Comparison of ENCODE assay signal across 8 mouse cellular contexts in the genomic region with DNA sequence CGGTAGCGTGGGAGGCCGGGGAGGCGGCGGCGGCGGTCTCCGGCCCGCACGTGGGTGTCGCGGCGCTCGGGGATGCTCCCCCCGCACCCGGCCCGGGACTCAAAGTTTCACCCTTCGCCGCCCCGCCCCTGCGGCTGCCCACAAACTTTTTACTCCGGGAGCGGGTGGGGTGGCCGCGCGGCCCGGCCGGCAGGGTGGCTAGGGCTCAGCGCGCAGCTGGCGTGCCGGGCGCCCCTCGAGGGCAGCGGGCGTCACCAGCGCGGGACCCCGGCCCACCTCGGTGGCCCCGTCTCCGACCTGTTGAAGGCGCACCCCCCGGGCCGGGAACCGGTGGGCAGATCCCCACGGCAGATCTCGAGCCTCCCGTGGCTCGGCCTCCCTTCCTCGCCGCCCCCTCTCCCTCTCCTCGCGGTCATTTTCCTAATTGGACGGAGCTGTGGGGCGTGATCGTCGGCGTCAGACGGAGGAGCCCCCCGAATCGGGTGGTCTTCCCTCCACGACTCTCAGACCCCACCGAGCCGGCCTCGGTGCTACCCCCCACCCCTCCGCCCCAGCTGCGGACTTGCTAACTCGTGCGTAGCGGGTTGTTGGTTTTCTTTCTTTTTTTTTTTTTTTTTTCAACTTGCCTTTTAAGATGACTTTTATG. TPM values are rescaled to one million over a fixed set of nuclear protein-coding genes. Genes with fewer than 3 reads are reported as not detected.
DNase-seq lines count a peak whose midpoint lies in the region; ATAC-seq and TF ChIP-seq lines count a peak whose summit lies in the region.

No protein-coding gene starts in this region.

- peak; percentile 79 to 82 for DNase-seq in B cell, adult 2 months
- DNase-seq in heart, postnatal 14 days, result peak; percentile 80 to 84
- peak; percentile 80 to 88 for DNase-seq in kidney, postnatal 4 days
- DNase-seq in thymus, postnatal 0 days (ENCODE audit: low spot score), result peak; percentile 67

- H3K27me3 ChIP-seq in forebrain, embryonic 12.5 days, result no peaks in the 10 kb centered on the region
- no peaks in the 10 kb centered on the region for H3K27me3 ChIP-seq in lung, embryonic 15.5 days

- TF ChIP-seq CTCF in bone marrow, adult 2 months (IDR thresholded peaks at IDR 0.05; ENCODE audit: control insufficient read depth, insufficient read depth, low read length), result no peak
- no peak for TF ChIP-seq CTCF in olfactory bulb, adult 2 months (IDR thresholded peaks at IDR 0.05; ENCODE audit: insufficient read depth, low read depth, low read length)

- peak overlapping the region; percentile 89 for H3K4me2 ChIP-seq in forebrain, embryonic 12.5 days
- H3K4me2 ChIP-seq in lung, embryonic 15.5 days, result peak overlapping the region; percentile 68

- ATAC-seq in forebrain, embryonic 12.5 days (ENCODE audit: low FRiP score), result 0 out of 2 replicates have a peak, but pooled peaks have one; percentile 11
- ATAC-seq in lung, embryonic 15.5 days (ENCODE audit: borderline replicate concordance, extremely low read depth, low FRiP score, low TSS enrichment), result peak; percentile 7; the same call in 1 of the 2 replicates

- 0 out of 2 replicates have a peak, but pooled peaks cover 6% of the 10 kb centered on the region for H3K36me3 ChIP-seq in forebrain, embryonic 12.5 days (replicated peaks)
- H3K36me3 ChIP-seq in lung, embryonic 15.5 days, result no peaks in the 10 kb centered on the region

- H3K4me1 ChIP-seq in bone marrow, adult 2 months (ENCODE audit: control insufficient read depth, insufficient read depth, low read length), result peaks cover 3% of the 10 kb centered on the region
- H3K4me1 ChIP-seq in forebrain, embryonic 12.5 days, result peaks cover 55% of the 10 kb centered on the region
- H3K4me1 ChIP-seq in lung, embryonic 15.5 days, result peaks cover 39% of the 10 kb centered on the region
- H3K4me1 ChIP-seq in olfactory bulb, adult 2 months (ENCODE audit: control insufficient read depth, insufficient read depth, low read length), result peaks cover 36% of the 10 kb centered on the region

- peak; percentile 58; the same call in 1 of the 2 replicates for TF ChIP-seq POLR2A in bone marrow, adult 2 months (IDR thresholded peaks at IDR 0.05; ENCODE audit: borderline replicate concordance, control insufficient read depth, low read depth, low read length)
- TF ChIP-seq POLR2A in olfactory bulb, adult 2 months (IDR thresholded peaks at IDR 0.05; ENCODE audit: insufficient read depth, low read depth, low read length), result no peak

- H3K4me3 ChIP-seq in bone marrow, adult 2 months (replicated peaks; ENCODE audit: control insufficient read depth, low read depth, low read length), result peak overlapping the region; percentile 85
- peak overlapping the region; percentile 90 for H3K4me3 ChIP-seq in forebrain, embryonic 12.5 days (replicated peaks)
- H3K4me3 ChIP-seq in lung, embryonic 15.5 days, result peak overlapping the region; percentile 70
- peak overlapping the region; percentile 57 for H3K4me3 ChIP-seq in olfactory bulb, adult 2 months (ENCODE audit: insufficient read depth, low read depth, low read length)

- H3K9me3 ChIP-seq in forebrain, embryonic 12.5 days, result no peaks in the 10 kb centered on the region
- no peaks in the 10 kb centered on the region for H3K9me3 ChIP-seq in lung, embryonic 15.5 days

- peak overlapping the region; percentile 99 for H3K9ac ChIP-seq in forebrain, embryonic 12.5 days
- H3K9ac ChIP-seq in lung, embryonic 15.5 days, result peak overlapping the region; percentile 79

- under 1% methylated on average over 64 of the region's 71 CpGs for WGBS in bone marrow, adult 2 months
- WGBS in forebrain, embryonic 12.5 days, result 2% methylated on average over 45 of the region's 71 CpGs
- WGBS in lung, embryonic 15.5 days, result under 1% methylated on average over 58 of the region's 71 CpGs
- 1% methylated on average over 65 of the region's 71 CpGs for WGBS in olfactory bulb, adult 2 months

- intact Hi-C loops in heart, postnatal 14 days (cut with DNase I), result loop anchor here (2.0 to 10.0 kb wide), 2 partner anchors 30 to 188 kb away; no protein-coding TSS in a partner anchor

- H3K27ac ChIP-seq in bone marrow, adult 2 months (ENCODE audit: control insufficient read depth, insufficient read depth, low read depth, low read length, poor library complexity), result peak overlapping the region; percentile 94
- H3K27ac ChIP-seq in forebrain, embryonic 12.5 days, result peak overlapping the region; percentile 98
- peak overlapping the region; percentile 100 for H3K27ac ChIP-seq in lung, embryonic 15.5 days
- peak overlapping the region; percentile 52 for H3K27ac ChIP-seq in olfactory bulb, adult 2 months (ENCODE audit: insufficient read depth, low read depth, low read length)

RNA-seq across cellular contexts. Expression of a gene that starts 2.5 kb away (rescaled TPM):
- polyA plus RNA-seq in bone marrow, adult 2 months (2011; ENCODE audit: insufficient read depth, insufficient read length, low replicate concordance, missing spikeins), result 12.5 and 28.1 TPM in 2 replicates
- 30.5 and 33.9 TPM in 2 replicates for polyA plus RNA-seq in forebrain, embryonic 12.5 days (2016; fragmentation: Nextera tagmentation; extraction: Ambion mirVana)
- total RNA-seq in heart, postnatal 14 days (2021), result 10 to 100 TPM; 21.6 to 27.4 TPM
- 15.5 and 17.6 TPM in 2 replicates for polyA plus RNA-seq in lung, embryonic 15.5 days (2015; fragmentation: Nextera tagmentation; extraction: Ambion mirVana)
- polyA plus RNA-seq in olfactory bulb, adult 2 months (2012; ENCODE audit: insufficient read depth, insufficient read length, low replicate concordance, missing spikeins), result not detected in 2 replicates
- polyA plus RNA-seq in thymus, postnatal 0 days (2015; fragmentation: Nextera tagmentation; extraction: Ambion mirVana), result 6.5 and 7.3 TPM in 2 replicates

Comparison
In these comparisons a context has a peak if more than half of its experiments do, and no peak if none do; other contexts are left out.
1. Peak in every context shown above with its lines: DNase-seq, ATAC-seq, H3K4me3 ChIP-seq and H3K27ac ChIP-seq.